Mouse (Mus musculus) erythroblast, embryonic 14.5 days (primary cell): Measurements from ENCODE around the gene Sh2d1b1. TPM values are rescaled to one million over a fixed set of nuclear protein-coding genes. Genes with fewer than 3 reads are reported as not detected.

Experiments
- H3K27me3 ChIP-seq: 2 replicates; pipeline ENCODE4 v1.6.1; 2012; ENCODE audit warnings: inconsistent platforms; ENCODE audit not compliant: control insufficient read depth
- H3K36me3 ChIP-seq: 2 replicates; pipeline ENCODE4 v1.6.1; 2012; ENCODE audit warnings: mild to moderate bottlenecking, inconsistent platforms; ENCODE audit not compliant: control insufficient read depth
- H3K4me1 ChIP-seq: 2 replicates; pipeline ENCODE4 v1.6.1; 2012; ENCODE audit warnings: inconsistent platforms; ENCODE audit not compliant: control insufficient read depth
- H3K4me3 ChIP-seq: replicated peaks from 2 replicates; pipeline ENCODE3; 2012; ENCODE audit warnings: moderate library complexity, mild to moderate bottlenecking, inconsistent platforms
- H3K9me3 ChIP-seq: 2 replicates; pipeline ENCODE4 v1.6.1; 2012; ENCODE audit warnings: low read length, inconsistent platforms, mixed read lengths; ENCODE audit not compliant: control insufficient read depth
- GATA1 ChIP-seq: IDR thresholded peaks from 2 replicates; pipeline ENCODE4 v1.6.1; 2012; ENCODE audit warnings: low read length, inconsistent platforms, mixed read lengths
- TAL1 ChIP-seq: IDR thresholded peaks from 3 replicates; pipeline ENCODE4 v1.6.1; 2012; ENCODE audit warnings: low read length, inconsistent platforms, mixed read lengths
- polyA plus RNA-seq: library from polyadenylated mRNA; stranded (reverse); fragments of >175 nt; gene quantifications from 2 replicates; pipeline ENCODE4 v1.2.3, GENCODE M21; 2012

The Sh2d1b1 gene
- polyA plus RNA-seq, 1 experiment, result not detected

- H3K4me3 ChIP-seq, result no peak within 1 kb of the TSS
- H3K36me3 ChIP-seq, result no peaks in the 10 kb centered on the region
- H3K9me3 ChIP-seq, result no peaks in the 10 kb centered on the region
- H3K4me1 ChIP-seq, result no peaks in the 10 kb centered on the region
- H3K27me3 ChIP-seq, result no peaks in the 10 kb centered on the region
- no peak for TF ChIP-seq TAL1
- TF ChIP-seq GATA1, result no peak
Measured at GRCm38 (mm10) chr1:170308503-170308902, 31.4 kb downstream of the Sh2d1b1 start, which contains the start of gene Spata46. Spata46 (plus strand) TSS chr1:170308803.

- no peaks in the 10 kb centered on the region for H3K9me3 ChIP-seq
- no peak overlapping the region for H3K4me3 ChIP-seq
- H3K36me3 ChIP-seq, result no peaks in the 10 kb centered on the region
- no peak for TF ChIP-seq GATA1
- TF ChIP-seq TAL1, result no peak
- no peaks in the 10 kb centered on the region for H3K27me3 ChIP-seq
- H3K4me1 ChIP-seq, result no peaks in the 10 kb centered on the region
Measured at GRCm38 (mm10) chr1:170311431-170311830, 34.3 kb downstream of the Sh2d1b1 start.

GRCm38 (mm10) chr1:170322046-170322445, 44.9 kb downstream of the Sh2d1b1 start:
- Histone ChIP-seq H3K27me3 (no peaks in the 10 kb centered on the region), H3K4me3 (no peak overlapping the region), H3K36me3 (peaks cover 8% of the 10 kb centered on the region; the same call in 1 of the 2 replicates), H3K9me3 (no peaks in the 10 kb centered on the region), H3K4me1 (no peaks in the 10 kb centered on the region)
- TF ChIP-seq GATA1 (no peak), TAL1 (no peak)

GRCm38 (mm10) chr1:170323001-170323400, 45.9 kb downstream of the Sh2d1b1 start:
- Histone ChIP-seq H3K4me3 (no peak overlapping the region), H3K4me1 (no peaks in the 10 kb centered on the region), H3K36me3 (peaks cover 8% of the 10 kb centered on the region; the same call in 1 of the 2 replicates), H3K27me3 (no peaks in the 10 kb centered on the region), H3K9me3 (no peaks in the 10 kb centered on the region)
- TF ChIP-seq GATA1, result no peak
- TF ChIP-seq TAL1, result no peak

GRCm38 (mm10) chr1:170324312-170324711, 47.2 kb downstream of the Sh2d1b1 start:
- H3K9me3 ChIP-seq, result no peaks in the 10 kb centered on the region

GRCm38 (mm10) chr1:170325277-170325676, 48.2 kb downstream of the Sh2d1b1 start:
- TF ChIP-seq TAL1 (no peak), GATA1 (no peak)
- H3K4me1 ChIP-seq, result no peaks in the 10 kb centered on the region
- H3K27me3 ChIP-seq, result no peaks in the 10 kb centered on the region
- no peaks in the 10 kb centered on the region for H3K9me3 ChIP-seq
- H3K4me3 ChIP-seq, result no peak overlapping the region
- peaks cover under 1% of the 10 kb centered on the region; the same call in 1 of the 2 replicates for H3K36me3 ChIP-seq

More at GRCm38 (mm10) chr1:170324312-170324711, 47.2 kb downstream of the Sh2d1b1 start:
- Histone ChIP-seq H3K27me3 (no peaks in the 10 kb centered on the region), H3K4me1 (no peaks in the 10 kb centered on the region), H3K36me3 (peaks cover 2% of the 10 kb centered on the region; the same call in 1 of the 2 replicates), H3K4me3 (no peak overlapping the region)
- TF ChIP-seq GATA1 (no peak), TAL1 (no peak)

GRCm38 (mm10) chr1:170331926-170332325, 54.8 kb downstream of the Sh2d1b1 start:
- H3K4me1 ChIP-seq, result no peaks in the 10 kb centered on the region
- no peaks in the 10 kb centered on the region; the same call in 1 of the 2 replicates for H3K36me3 ChIP-seq
- no peak overlapping the region for H3K4me3 ChIP-seq
- no peak for TF ChIP-seq GATA1
- TF ChIP-seq TAL1, result no peak
- no peaks in the 10 kb centered on the region for H3K9me3 ChIP-seq
- no peaks in the 10 kb centered on the region for H3K27me3 ChIP-seq

GRCm38 (mm10) chr1:170332775-170333174, 55.7 kb downstream of the Sh2d1b1 start:
- TF ChIP-seq GATA1, result no peak

More at GRCm38 (mm10) chr1:170332775-170333174, 55.7 kb downstream of the Sh2d1b1 start:
- Histone ChIP-seq H3K4me1 (no peaks in the 10 kb centered on the region), H3K36me3 (no peaks in the 10 kb centered on the region; the same call in 1 of the 2 replicates), H3K27me3 (no peaks in the 10 kb centered on the region), H3K4me3 (no peak overlapping the region), H3K9me3 (no peaks in the 10 kb centered on the region)

Other genes with a start within 250 kb of the Sh2d1b1 start
- gene Ddr2, start 166.6 kb upstream of the Sh2d1b1 start, polyA plus RNA-seq, result under 0.01 TPM in 1 of 2 replicates, not detected in the other
- 0.31 and 0.32 TPM in 2 replicates for gene Uap1, start 102.4 kb upstream of the Sh2d1b1 start, polyA plus RNA-seq
- gene Uhmk1, start 61.9 kb upstream of the Sh2d1b1 start, polyA plus RNA-seq, result 0.07 and 0.08 TPM in 2 replicates
- not detected in 2 replicates for gene Sh2d1b2, start 44.6 kb upstream of the Sh2d1b1 start, polyA plus RNA-seq
- 0.17 and 0.25 TPM in 2 replicates for gene Gm7694, start 29.0 kb downstream of the Sh2d1b1 start, polyA plus RNA-seq
- not detected in 2 replicates for gene Spata46, start 31.5 kb downstream of the Sh2d1b1 start, polyA plus RNA-seq